9 mouse cellular contexts compared by ENCODE assay signal in genomic region chr12:70799231-70800002, GRCm38 (mm10). TPM values are rescaled to one million over a fixed set of nuclear protein-coding genes. Genes with fewer than 3 reads are reported as not detected.
A peak's percentile ranks its signal among the peaks of the same experiment; 100 is the strongest.
DNase-seq lines count a peak whose midpoint lies in the region; ATAC-seq and TF ChIP-seq lines count a peak whose summit lies in the region.
"Had no signal": no experiment of that assay in that cellular context is flagged by ENCODE, and none has a peak within 500 bp of the region (broad histone marks: within the 10 kb centered on the region; RNA-seq: fewer than 3 reads in every experiment).

No protein-coding gene starts in this region.

- WGBS in heart, embryonic 10.5 days: 30% methylated on average over 19 of the region's 19 CpGs
- WGBS in lung, embryonic 16.5 days: 27% methylated on average over 19 of the region's 19 CpGs

- no peaks in the 10 kb centered on the region for H3K36me3 ChIP-seq in C2C12 (ENCODE audit: control insufficient read depth, insufficient read depth)
- no peaks in the 10 kb centered on the region for H3K36me3 ChIP-seq in heart, embryonic 10.5 days
- no peaks in the 10 kb centered on the region for H3K36me3 ChIP-seq in lung, embryonic 16.5 days (ENCODE audit: control insufficient read depth, insufficient read depth, low read length)

- H3K9me3 ChIP-seq in heart, embryonic 10.5 days: no peaks in the 10 kb centered on the region
- no peaks in the 10 kb centered on the region for H3K9me3 ChIP-seq in lung, embryonic 16.5 days (ENCODE audit: control insufficient read depth, low read length)

- H3K79me2 ChIP-seq in C2C12 (ENCODE audit: control insufficient read depth, insufficient read depth): no peaks in the 10 kb centered on the region

- H3K79me3 ChIP-seq in C2C12 (ENCODE audit: low read depth): no peaks in the 10 kb centered on the region

- peak overlapping the region; percentile 49 for H3K9ac ChIP-seq in lung, embryonic 16.5 days (ENCODE audit: low read length)

- H3ac ChIP-seq in C2C12 (ENCODE audit: control insufficient read depth, insufficient read length, low read depth): peak overlapping the region; percentile 2

- H3K4me2 ChIP-seq in lung, embryonic 16.5 days (ENCODE audit: low read depth, low read length): peak overlapping the region; percentile 27

- peak; percentile 34 for DNase-seq in adrenal gland, postnatal 10 days
- DNase-seq in adrenal gland, postnatal 25 days: no peak
- DNase-seq in heart, embryonic 10.5 days (ENCODE audit: low spot score): peak; percentile 82
- DNase-seq in layer of hippocampus, adult 8-10 months (ENCODE audit: low spot score in 2 of 2): no peak
- DNase-seq in thymus, postnatal 25 days: no peak
- no peak for DNase-seq in thymus, postnatal 14 days

- ATAC-seq in lung, embryonic 16.5 days (ENCODE audit: low read depth): peak; percentile 87

- H3K4me1 ChIP-seq in heart, embryonic 10.5 days: peaks cover 38% of the 10 kb centered on the region
- peaks cover 27% of the 10 kb centered on the region for H3K4me1 ChIP-seq in lung, embryonic 16.5 days (replicated peaks; ENCODE audit: control insufficient read depth, insufficient read depth, low read length)

- TF ChIP-seq CTCF in C2C12 (IDR thresholded peaks at IDR 0.05; ENCODE audit: control insufficient read depth, insufficient read depth, insufficient read length): no peak

- no peak overlapping the region for H3K4me3 ChIP-seq in C2C12 (ENCODE audit: insufficient read depth, poor library complexity, severe bottlenecking)
- H3K4me3 ChIP-seq in heart, embryonic 10.5 days: peak overlapping the region; percentile 37; the same call in 1 of the 2 replicates
- 0 out of 2 replicates have a peak overlapping the region, but pooled peaks have one; percentile 4 for H3K4me3 ChIP-seq in lung, embryonic 16.5 days (ENCODE audit: low read length)
- H3K4me3 ChIP-seq: erythroblast, embryonic 14.5 days had no signal

- H3K27ac ChIP-seq in heart, embryonic 10.5 days: peak overlapping the region; percentile 89
- H3K27ac ChIP-seq in lung, embryonic 16.5 days (ENCODE audit: low read length): peak overlapping the region; percentile 94

- H3K27me3 ChIP-seq in C2C12 (ENCODE audit: control insufficient read depth, insufficient read depth, insufficient read length): no peaks in the 10 kb centered on the region
- no peaks in the 10 kb centered on the region for H3K27me3 ChIP-seq in heart, embryonic 10.5 days (ENCODE audit: insufficient read depth, poor library complexity, severe bottlenecking)
- H3K27me3 ChIP-seq in lung, embryonic 16.5 days (ENCODE audit: control insufficient read depth, insufficient read depth, low read depth, low read length): no peaks in the 10 kb centered on the region

TF ChIP-seq in C2C12, 6 proteins besides CTCF, POLR2A, EP300 and RAD21:
- TF ChIP-seq MYOD1 (IDR thresholded peaks at IDR 0.05; ENCODE audit: control insufficient read depth, insufficient read length, low read depth) (no peak), MAX (IDR thresholded peaks at IDR 0.05) (peak; percentile 72), USF1 (IDR thresholded peaks at IDR 0.05; ENCODE audit: low read depth) (peak; percentile 95)

RNA-seq across cellular contexts. Expression of gene Frmd6, which starts 25.9 kb away (rescaled TPM):
- total RNA-seq in adrenal gland, postnatal 10 days (2021): 10 to 100 TPM; 32.0 to 38.6 TPM
- total RNA-seq in adrenal gland, postnatal 25 days (2021): 46.7 and 48.9 TPM in 2 replicates
- polyA plus RNA-seq in C2C12 (2012; fragmentation: generic; extraction: Trizol): 29.2 TPM
- polyA plus RNA-seq in heart, embryonic 10.5 days (2016; fragmentation: Nextera tagmentation; extraction: Ambion mirVana): 20.1 and 20.4 TPM in 2 replicates
- 36.4 and 38.9 TPM in 2 replicates for polyA plus RNA-seq in lung, embryonic 16.5 days (2015; fragmentation: Nextera tagmentation; extraction: Ambion mirVana)
- 10 to 100 TPM; 17.7 to 24.5 (median 21.4) TPM for total RNA-seq in layer of hippocampus, adult 8-10 months (2022)

Comparison
In these comparisons a context has a peak if more than half of its experiments do, and no peak if none do; other contexts are left out.
1. DNase-seq: peak in adrenal gland, postnatal 10 days (single experiment) and heart, embryonic 10.5 days (single experiment); none in adrenal gland, postnatal 25 days (single experiment), layer of hippocampus, adult 8-10 months (0 of 2), thymus, postnatal 25 days (single experiment) and thymus, postnatal 14 days (single experiment).